27 mouse cellular contexts compared by ENCODE assay signal in the genomic region with DNA sequence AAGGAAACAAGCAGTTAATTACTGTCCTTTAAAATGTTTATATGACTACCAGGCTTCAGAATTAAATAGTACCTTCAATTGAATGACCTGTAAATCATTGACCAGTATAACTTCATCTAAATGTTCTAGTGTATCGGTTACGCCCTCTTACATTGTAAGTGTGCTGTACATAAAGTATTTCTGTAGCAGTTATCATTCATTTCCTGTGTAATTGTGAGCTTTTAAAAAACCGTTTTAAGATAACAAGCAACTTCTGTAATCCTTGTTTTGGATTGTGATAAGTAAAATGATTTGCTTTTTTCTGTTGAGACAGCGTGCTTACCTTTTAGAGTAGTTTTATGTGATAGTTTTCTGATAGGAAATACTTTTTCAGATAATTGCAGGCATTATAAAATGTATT. TPM values are rescaled to one million over a fixed set of nuclear protein-coding genes. Genes with fewer than 3 reads are reported as not detected.
A peak's percentile ranks its signal among the peaks of the same experiment; 100 is the strongest.
DNase-seq lines count a peak whose midpoint lies in the region; ATAC-seq and TF ChIP-seq lines count a peak whose summit lies in the region.
"Had no signal": no experiment of that assay in that cellular context is flagged by ENCODE, and none has a peak within 500 bp of the region (broad histone marks: within the 10 kb centered on the region; RNA-seq: fewer than 3 reads in every experiment).

No protein-coding gene starts in this region.

- no peak for TF ChIP-seq CTCF in gastrocnemius, adult 2 months (IDR thresholded peaks at IDR 0.05)

- no peaks in the 10 kb centered on the region for H3K27me3 ChIP-seq in intestine, embryonic 16.5 days (replicated peaks; ENCODE audit: control insufficient read depth, insufficient read depth, low read length)
- H3K27me3 ChIP-seq: CH12.LX; embryonic facial prominence, embryonic 13.5 days; embryonic facial prominence, embryonic 15.5 days; forebrain, embryonic 12.5 days had no signal

- no peaks in the 10 kb centered on the region for H3K9me3 ChIP-seq in intestine, embryonic 16.5 days (ENCODE audit: control insufficient read depth, low read length)
- H3K9me3 ChIP-seq: embryonic facial prominence, embryonic 13.5 days; embryonic facial prominence, embryonic 15.5 days; forebrain, embryonic 10.5 days; forebrain, embryonic 12.5 days; G1E had no signal

- peaks cover 7% of the 10 kb centered on the region; the same call in 1 of the 2 replicates for H3K36me3 ChIP-seq in intestine, embryonic 16.5 days (ENCODE audit: control insufficient read depth, insufficient read depth, low read length)

- intact Hi-C loops in gastrocnemius, adult 2 months (cut with DNase I): no loop called here
- intact Hi-C loops in gastrocnemius, postnatal 14 days (cut with DNase I; ENCODE audit: low total_unique reads): no loop called here

- peak overlapping the region; percentile 70; the same call in 1 of the 2 replicates for H3K27ac ChIP-seq in gastrocnemius, adult 2 months
- no peak overlapping the region for H3K27ac ChIP-seq in intestine, embryonic 16.5 days (ENCODE audit: low read length)
- H3K27ac ChIP-seq: embryonic facial prominence, embryonic 13.5 days; embryonic facial prominence, embryonic 15.5 days; forebrain, embryonic 10.5 days; forebrain, embryonic 12.5 days had no signal

- WGBS in intestine, embryonic 16.5 days: 62% methylated on average over 4 of the region's 4 CpGs

- no peak for DNase-seq in gastrocnemius, adult 2 months
- no peak for DNase-seq in gastrocnemius, postnatal 14 days
- DNase-seq in left cerebral cortex, adult 9 months (ENCODE audit: low spot score in 2 of 2): no peak
- DNase-seq in heart, adult 8-10 months (ENCODE audit: low spot score): no peak
- DNase-seq: adrenal gland, adult 2 months; adrenal gland, postnatal 10 days; adrenal gland, postnatal 25 days; B cell, adult 2 months; cerebellum, adult 11 months; cerebellum, adult 18-20 months; cerebellum, adult 8-10 months; cerebellum, adult 9-11 months; cerebellum, postnatal 14 days; cerebellum, postnatal 36 days; embryo, embryonic 11 days had no signal

- peak; percentile 50; the same call in 1 of the 2 replicates for ATAC-seq in intestine, embryonic 16.5 days
- 0 out of 2 replicates have a peak, but pooled peaks have one; percentile 40 for ATAC-seq in megakaryocyte-erythroid progenitor cell, adult 5-6 weeks (replicated peaks; ENCODE audit: low FRiP score, low TSS enrichment, poor library complexity, severe bottlenecking)
- ATAC-seq: CD4-positive, CD25-positive, alpha-beta regulatory T cell, adult 4 months; forebrain, embryonic 14.5 days; forebrain, embryonic 16.5 days had no signal

- no peak overlapping the region for H3K9ac ChIP-seq in intestine, embryonic 16.5 days (ENCODE audit: low read depth, low read length)
- H3K9ac ChIP-seq: embryonic facial prominence, embryonic 13.5 days; embryonic facial prominence, embryonic 15.5 days; forebrain, embryonic 12.5 days had no signal

- peaks cover 2% of the 10 kb centered on the region; the same call in 1 of the 2 replicates for H3K4me1 ChIP-seq in intestine, embryonic 16.5 days (ENCODE audit: control insufficient read depth, insufficient read depth, low read length)
- H3K4me1 ChIP-seq: embryonic facial prominence, embryonic 13.5 days; forebrain, embryonic 10.5 days had no signal

- no peak overlapping the region for H3K4me3 ChIP-seq in gastrocnemius, adult 2 months
- H3K4me3 ChIP-seq in intestine, embryonic 16.5 days (ENCODE audit: low read length): no peak overlapping the region
- H3K4me3 ChIP-seq: embryonic facial prominence, embryonic 13.5 days; embryonic facial prominence, embryonic 15.5 days; erythroblast, embryonic 14.5 days; forebrain, embryonic 10.5 days; forebrain, embryonic 12.5 days had no signal

- no peak overlapping the region for H3K4me2 ChIP-seq in intestine, embryonic 16.5 days (ENCODE audit: low read depth, low read length)
- H3K4me2 ChIP-seq: embryonic facial prominence, embryonic 13.5 days; embryonic facial prominence, embryonic 15.5 days; forebrain, embryonic 12.5 days had no signal

RNA-seq across cellular contexts. Expression of a gene that starts 11.0 kb away (rescaled TPM):
- total RNA-seq in gastrocnemius, adult 2 months (2021): 10 to 100 TPM in 1 of 2 experiments, 1 to 10 TPM in 1; 9.8 to 10.6 TPM
- 10 to 100 TPM in 1 of 2 experiments, 1 to 10 TPM in 1; 8.4 to 10.6 TPM for total RNA-seq in gastrocnemius, postnatal 14 days (2021)
- polyA plus RNA-seq in intestine, embryonic 16.5 days (2015; fragmentation: Nextera tagmentation; extraction: Ambion mirVana): 21.0 and 25.2 TPM in 2 replicates
- total RNA-seq in megakaryocyte-erythroid progenitor cell, adult 5-6 weeks (2014; fragmentation: Nextera tagmentation): 18.3 and 41.6 TPM in 2 replicates
- 30.3 and 36.2 TPM in 2 replicates for total RNA-seq in megakaryocyte-erythroid progenitor cell, adult 5-6 weeks (2017)
- 10 to 100 TPM in 3 of 4 experiments, 1 to 10 TPM in 1; 10.0 to 15.6 (median 11.0) TPM for total RNA-seq in heart, adult 8-10 months (2022)
